In genomic region chr2:12380233-12380632, GRCm38 (mm10) we compare ENCODE assay signal across 18 mouse cellular contexts. TPM values are rescaled to one million over a fixed set of nuclear protein-coding genes. Genes with fewer than 3 reads are reported as not detected.
A peak's percentile ranks its signal among the peaks of the same experiment; 100 is the strongest.
DNase-seq lines count a peak whose midpoint lies in the region; ATAC-seq and TF ChIP-seq lines count a peak whose summit lies in the region.
"Had no signal": no experiment of that assay in that cellular context is flagged by ENCODE, and none has a peak within 500 bp of the region (broad histone marks: within the 10 kb centered on the region; RNA-seq: fewer than 3 reads in every experiment).

No protein-coding gene starts in this region.

- TF ChIP-seq CTCF in kidney, postnatal 0 days (IDR thresholded peaks at IDR 0.05; ENCODE audit: low read depth): no peak

- no peak for ATAC-seq in kidney, postnatal 0 days (replicated peaks; ENCODE audit: low FRiP score, low read depth)
- no peak for ATAC-seq in kidney, embryonic 14.5 days (ENCODE audit: low FRiP score, low TSS enrichment)
- no peak for ATAC-seq in embryonic facial prominence, embryonic 13.5 days (ENCODE audit: insufficient number of reproducible peaks, insufficient read depth, low FRiP score, low TSS enrichment, low read depth)
- peak; percentile 54 for ATAC-seq in limb, embryonic 12.5 days (ENCODE audit: insufficient number of reproducible peaks, insufficient read depth, low FRiP score, low TSS enrichment, low read depth)
- 0 out of 2 replicates have a peak, but pooled peaks have one; percentile 31 for ATAC-seq in stomach, embryonic 15.5 days (ENCODE audit: insufficient read depth, low FRiP score, low read depth)
- no peak for ATAC-seq in frontal cortex, adult (ENCODE audit: low TSS enrichment)
- ATAC-seq: liver, postnatal 0 days had no signal

- no peak overlapping the region for H3K4me2 ChIP-seq in kidney, postnatal 0 days (ENCODE audit: low read length)
- no peak overlapping the region for H3K4me2 ChIP-seq in kidney, embryonic 14.5 days (replicated peaks; ENCODE audit: low read depth, low read length)
- H3K4me2 ChIP-seq in embryonic facial prominence, embryonic 13.5 days: no peak overlapping the region
- H3K4me2 ChIP-seq in limb, embryonic 12.5 days: no peak overlapping the region
- H3K4me2 ChIP-seq in stomach, embryonic 15.5 days: no peak overlapping the region
- H3K4me2 ChIP-seq: hindbrain, embryonic 14.5 days; limb, embryonic 15.5 days; midbrain, embryonic 11.5 days had no signal

- whole genome bisulfite sequencing in kidney, postnatal 0 days: 23% methylated on average over 2 of the region's 2 CpGs
- WGBS in kidney, embryonic 14.5 days: 37% methylated on average over 2 of the region's 2 CpGs
- WGBS in embryonic facial prominence, embryonic 13.5 days: 36% methylated on average over 2 of the region's 2 CpGs
- WGBS in limb, embryonic 12.5 days: 47% methylated on average over 2 of the region's 2 CpGs
- WGBS in stomach, embryonic 15.5 days: 20% methylated on average over 2 of the region's 2 CpGs

- H3K27me3 ChIP-seq in kidney, postnatal 0 days (ENCODE audit: insufficient read depth, low read length): no peaks in the 10 kb centered on the region
- no peaks in the 10 kb centered on the region for H3K27me3 ChIP-seq in kidney, embryonic 14.5 days (ENCODE audit: control insufficient read depth, insufficient read depth, low read length)
- H3K27me3 ChIP-seq in embryonic facial prominence, embryonic 13.5 days: no peaks in the 10 kb centered on the region
- no peaks in the 10 kb centered on the region for H3K27me3 ChIP-seq in limb, embryonic 12.5 days
- H3K27me3 ChIP-seq in stomach, embryonic 15.5 days (replicated peaks): no peaks in the 10 kb centered on the region
- H3K27me3 ChIP-seq: limb, embryonic 15.5 days had no signal

- no peak overlapping the region for H3K4me3 ChIP-seq in kidney, postnatal 0 days (replicated peaks; ENCODE audit: low read depth, low read length)
- H3K4me3 ChIP-seq in kidney, embryonic 14.5 days (ENCODE audit: low read length): no peak overlapping the region
- H3K4me3 ChIP-seq in embryonic facial prominence, embryonic 13.5 days: no peak overlapping the region
- no peak overlapping the region for H3K4me3 ChIP-seq in limb, embryonic 12.5 days (replicated peaks)
- no peak overlapping the region for H3K4me3 ChIP-seq in stomach, embryonic 15.5 days (replicated peaks)
- H3K4me3 ChIP-seq: layer of hippocampus, adult 2 months; limb, embryonic 15.5 days; myocyte had no signal

- H3K4me1 ChIP-seq in kidney, postnatal 0 days (replicated peaks; ENCODE audit: insufficient read depth, low read length): no peaks in the 10 kb centered on the region; the same call in 1 of the 2 replicates
- H3K4me1 ChIP-seq in kidney, embryonic 14.5 days (ENCODE audit: control insufficient read depth, insufficient read depth, low read length): no peaks in the 10 kb centered on the region
- H3K4me1 ChIP-seq in embryonic facial prominence, embryonic 13.5 days: no peaks in the 10 kb centered on the region
- peaks cover 16% of the 10 kb centered on the region for H3K4me1 ChIP-seq in limb, embryonic 12.5 days (replicated peaks)
- no peaks in the 10 kb centered on the region for H3K4me1 ChIP-seq in stomach, embryonic 15.5 days
- H3K4me1 ChIP-seq: limb, embryonic 15.5 days had no signal

- no peak overlapping the region for H3K9ac ChIP-seq in kidney, postnatal 0 days (ENCODE audit: low read depth, low read length)
- no peak overlapping the region for H3K9ac ChIP-seq in kidney, embryonic 14.5 days (ENCODE audit: low read depth, low read length)
- H3K9ac ChIP-seq in embryonic facial prominence, embryonic 13.5 days: no peak overlapping the region
- H3K9ac ChIP-seq in limb, embryonic 12.5 days (replicated peaks): no peak overlapping the region
- H3K9ac ChIP-seq in stomach, embryonic 15.5 days: no peak overlapping the region
- H3K9ac ChIP-seq: hindbrain, embryonic 14.5 days; limb, embryonic 15.5 days; liver, postnatal 0 days had no signal

- H3K27ac ChIP-seq in kidney, postnatal 0 days: no peak overlapping the region
- no peak overlapping the region for H3K27ac ChIP-seq in kidney, embryonic 14.5 days (ENCODE audit: low read depth, low read length)
- 0 out of 2 replicates have a peak overlapping the region, but pooled peaks have one; percentile 4 for H3K27ac ChIP-seq in embryonic facial prominence, embryonic 13.5 days
- 0 out of 2 replicates have a peak overlapping the region, but pooled peaks have one; percentile 12 for H3K27ac ChIP-seq in limb, embryonic 12.5 days
- H3K27ac ChIP-seq in stomach, embryonic 15.5 days: no peak overlapping the region
- H3K27ac ChIP-seq: layer of hippocampus, adult 2 months; limb, embryonic 15.5 days had no signal

- DNase-seq in kidney, postnatal 0 days (ENCODE audit: low spot score): peak; percentile 8
- DNase-seq in left cerebral cortex, adult 9 months (ENCODE audit: low spot score in 2 of 2): no peak
- DNase-seq: adrenal gland, postnatal 14 days; cerebellum, adult 9-10 months; kidney, adult 2 months; liver, postnatal 0 days; thymus, adult 2 months had no signal

- no peaks in the 10 kb centered on the region for H3K9me3 ChIP-seq in kidney, postnatal 0 days (replicated peaks; ENCODE audit: low read length)
- no peaks in the 10 kb centered on the region for H3K9me3 ChIP-seq in kidney, embryonic 14.5 days (ENCODE audit: control insufficient read depth, low read length)
- no peaks in the 10 kb centered on the region for H3K9me3 ChIP-seq in embryonic facial prominence, embryonic 13.5 days
- H3K9me3 ChIP-seq in limb, embryonic 12.5 days: no peaks in the 10 kb centered on the region
- H3K9me3 ChIP-seq in stomach, embryonic 15.5 days: no peaks in the 10 kb centered on the region
- H3K9me3 ChIP-seq: G1E; limb, embryonic 15.5 days had no signal

- H3K36me3 ChIP-seq in kidney, postnatal 0 days (ENCODE audit: insufficient read depth, low read length): no peaks in the 10 kb centered on the region
- peaks cover 7% of the 10 kb centered on the region; the same call in 1 of the 2 replicates for H3K36me3 ChIP-seq in kidney, embryonic 14.5 days (ENCODE audit: control insufficient read depth, insufficient read depth, low read length)
- peaks cover 11% of the 10 kb centered on the region; the same call in 1 of the 2 replicates for H3K36me3 ChIP-seq in embryonic facial prominence, embryonic 13.5 days
- H3K36me3 ChIP-seq in limb, embryonic 12.5 days: peaks cover 5% of the 10 kb centered on the region; the same call in 1 of the 2 replicates
- H3K36me3 ChIP-seq in stomach, embryonic 15.5 days: no peaks in the 10 kb centered on the region
- H3K36me3 ChIP-seq: limb, embryonic 15.5 days had no signal

RNA-seq across cellular contexts. Expression of gene Mindy3, which starts 39.0 kb away (rescaled TPM):
- 39.5 and 39.9 TPM in 2 replicates for polyA plus RNA-seq in kidney, postnatal 0 days (2015; fragmentation: Nextera tagmentation; extraction: Ambion mirVana)
- polyA plus RNA-seq in kidney, embryonic 14.5 days (2014; fragmentation: Nextera tagmentation; extraction: Ambion mirVana): 34.0 and 41.9 TPM in 2 replicates
- polyA plus RNA-seq in embryonic facial prominence, embryonic 13.5 days (2015; fragmentation: Nextera tagmentation; extraction: Ambion mirVana): 24.8 and 26.3 TPM in 2 replicates
- polyA plus RNA-seq in limb, embryonic 12.5 days (2016; fragmentation: Nextera tagmentation; extraction: Ambion mirVana): 24.1 and 26.2 TPM in 2 replicates
- 23.5 and 25.3 TPM in 2 replicates for polyA plus RNA-seq in stomach, embryonic 15.5 days (2015; fragmentation: Nextera tagmentation; extraction: Ambion mirVana)

Comparison
In these comparisons a context has a peak if more than half of its experiments do, and no peak if none do; other contexts are left out.
1. ATAC-seq: peak in limb, embryonic 12.5 days (single experiment) and stomach, embryonic 15.5 days (single experiment); none in kidney, postnatal 0 days (single experiment), kidney, embryonic 14.5 days (single experiment), embryonic facial prominence, embryonic 13.5 days (single experiment) and frontal cortex, adult (single experiment).
2. H3K27ac ChIP-seq: peak in embryonic facial prominence, embryonic 13.5 days (single experiment) and limb, embryonic 12.5 days (single experiment); none in kidney, postnatal 0 days (single experiment), kidney, embryonic 14.5 days (single experiment) and stomach, embryonic 15.5 days (single experiment).